Mouse (Mus musculus): Measurements from ENCODE around the gene Stat4.

The Stat4 gene

DNA sequence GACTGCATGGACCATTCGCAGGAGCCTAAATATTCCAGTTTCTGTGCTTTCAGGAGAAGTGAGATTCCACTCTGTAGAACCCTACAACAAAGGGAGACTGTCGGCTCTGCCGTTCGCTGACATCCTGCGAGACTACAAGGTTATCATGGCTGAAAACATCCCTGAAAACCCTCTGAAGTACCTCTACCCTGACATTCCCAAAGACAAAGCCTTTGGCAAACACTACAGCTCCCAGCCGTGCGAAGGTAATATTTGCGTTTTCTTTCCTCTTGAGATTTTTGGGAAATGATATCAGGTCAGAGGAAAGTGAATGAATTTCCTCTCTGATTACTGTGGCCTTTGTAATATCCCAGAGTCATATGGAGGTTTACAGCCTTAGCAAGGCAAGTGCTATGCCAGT, 115.8 kb downstream of the Stat4 start:
- DNase-seq (ENCODE audit: low spot score in 2 of 2): no peak

- DNase-seq (ENCODE audit: low spot score in 2 of 2): no peak
These were observed 120.3 kb downstream of the Stat4 start for GRCm38 (mm10) chr1:52107206-52107605.

GRCm38 (mm10) chr1:52111217-52111616, 124.3 kb downstream of the Stat4 start:
- no peak for DNase-seq (ENCODE audit: low spot score in 2 of 2)

DNA sequence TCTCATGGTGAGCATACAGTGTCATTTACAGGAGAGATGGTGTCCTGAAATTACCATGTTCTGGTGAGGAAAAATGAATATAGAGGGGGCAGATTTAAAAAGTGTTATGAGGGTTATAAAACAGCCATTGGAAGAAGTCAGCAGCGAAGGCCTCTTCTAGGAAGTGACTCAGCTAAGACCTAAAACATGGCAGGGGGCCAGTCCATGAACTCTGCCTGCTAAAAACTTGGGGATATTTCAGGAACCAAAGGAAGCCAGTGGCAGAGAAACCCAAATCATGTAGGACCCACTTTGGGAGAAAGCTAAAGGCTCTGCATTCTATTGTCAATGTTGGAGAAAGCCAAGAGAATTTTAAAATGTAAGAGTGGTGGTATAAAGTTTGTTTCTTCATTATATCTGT, 125.4 kb downstream of the Stat4 start:
- DNase-seq (ENCODE audit: low spot score in 2 of 2): no peak

DNA sequence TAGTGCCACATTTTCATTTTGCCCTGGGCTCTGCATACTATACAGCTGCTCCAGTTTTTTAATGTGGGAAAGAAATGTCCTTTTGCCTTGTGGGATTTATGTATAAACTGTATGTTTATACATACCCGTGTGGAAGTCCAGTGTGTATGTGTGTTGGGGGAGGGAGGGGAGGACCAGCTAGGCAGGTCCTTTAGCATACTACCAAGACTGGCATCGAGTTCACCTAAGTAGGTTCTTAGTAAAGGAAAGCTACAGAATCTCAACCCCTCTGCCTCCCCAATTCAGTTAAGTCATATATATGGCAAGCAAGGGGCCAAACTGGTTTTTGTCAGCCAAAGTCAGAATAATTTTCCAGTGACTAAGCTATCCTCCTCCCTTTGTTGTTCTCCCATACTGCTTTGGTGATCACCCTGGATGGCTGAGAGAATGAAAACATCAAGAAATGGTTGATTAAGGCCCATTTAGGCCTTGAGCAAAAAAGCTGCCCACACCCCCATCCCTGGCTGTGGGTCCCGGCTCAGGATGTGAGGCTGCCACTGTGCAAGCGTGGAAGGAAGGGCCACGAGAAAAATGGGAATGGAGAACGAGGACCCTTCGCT, 126.2 kb downstream of the Stat4 start:
- no peak for DNase-seq (ENCODE audit: low spot score in 2 of 2)

- peak; percentile 98 for DNase-seq (ENCODE audit: low spot score in 2 of 2)
These were observed 126.7 kb downstream of the Stat4 start for GRCm38 (mm10) chr1:52113666-52114069.

GRCm38 (mm10) chr1:52116441-52116840, 129.5 kb downstream of the Stat4 start:
- no peak for DNase-seq (ENCODE audit: low spot score in 2 of 2)

- DNase-seq (ENCODE audit: low spot score in 2 of 2): no peak
These were observed 130.8 kb downstream of the Stat4 start for GRCm38 (mm10) chr1:52117777-52118176.

GRCm38 (mm10) chr1:52118860-52119591, 132.1 kb downstream of the Stat4 start, which contains the start of gene Stat1:
Gene Stat1 (plus strand): TSS chr1:52119440.
- DNase-seq (ENCODE audit: low spot score in 2 of 2): peak; percentile 72 to 77

- DNase-seq (ENCODE audit: low spot score in 2 of 2): peak in 1 of 2 experiments; percentile 22
These were observed 132.7 kb downstream of the Stat4 start for GRCm38 (mm10) chr1:52119691-52120090.

GRCm38 (mm10) chr1:52120191-52120590, 133.2 kb downstream of the Stat4 start:
- no peak for DNase-seq (ENCODE audit: low spot score in 2 of 2)

GRCm38 (mm10) chr1:52121052-52121451, 134.1 kb downstream of the Stat4 start:
- DNase-seq (ENCODE audit: low spot score in 2 of 2): no peak

- no peak for DNase-seq (ENCODE audit: low spot score in 2 of 2)
These were observed 137.9 kb downstream of the Stat4 start for GRCm38 (mm10) chr1:52124818-52125217.

GRCm38 (mm10) chr1:52127350-52127749, 140.4 kb downstream of the Stat4 start:
- no peak for DNase-seq (ENCODE audit: low spot score in 2 of 2)

DNA sequence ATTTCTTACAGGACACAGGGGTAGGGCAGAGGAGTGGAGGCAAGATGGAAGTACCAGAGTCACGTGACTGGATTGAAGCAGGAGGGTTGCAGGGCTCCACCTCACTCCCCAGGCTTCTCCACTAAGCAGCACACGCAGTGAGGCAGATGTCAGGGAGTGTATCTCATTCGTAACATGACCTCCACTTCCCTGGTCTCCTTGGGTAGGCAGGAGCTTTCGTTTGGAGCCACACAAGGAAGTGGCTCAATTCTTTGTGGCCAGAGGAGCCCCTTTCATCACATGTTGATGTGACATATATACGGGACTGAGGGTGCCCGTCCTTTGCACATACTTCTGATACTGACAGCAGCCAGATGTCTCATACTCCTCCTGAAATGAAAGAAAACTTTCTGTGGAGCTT, 142.8 kb downstream of the Stat4 start:
- DNase-seq (ENCODE audit: low spot score in 2 of 2): no peak

- DNase-seq (ENCODE audit: low spot score in 2 of 2): peak; percentile 30 to 32
These were observed 144.9 kb downstream of the Stat4 start for GRCm38 (mm10) chr1:52131787-52132377.

- no peak for DNase-seq (ENCODE audit: low spot score in 2 of 2)
These were observed 146.3 kb downstream of the Stat4 start for GRCm38 (mm10) chr1:52133254-52133653.

GRCm38 (mm10) chr1:52137292-52137691, 150.3 kb downstream of the Stat4 start:
- DNase-seq (ENCODE audit: low spot score in 2 of 2): no peak

- DNase-seq (ENCODE audit: low spot score in 2 of 2): peak in 1 of 2 experiments; percentile 35
These were observed 153.6 kb downstream of the Stat4 start for GRCm38 (mm10) chr1:52140534-52140933.

GRCm38 (mm10) chr1:52141482-52141881, 154.5 kb downstream of the Stat4 start:
- no peak for DNase-seq (ENCODE audit: low spot score in 2 of 2)

GRCm38 (mm10) chr1:52142117-52142516, 155.2 kb downstream of the Stat4 start:
- no peak for DNase-seq (ENCODE audit: low spot score in 2 of 2)

DNA sequence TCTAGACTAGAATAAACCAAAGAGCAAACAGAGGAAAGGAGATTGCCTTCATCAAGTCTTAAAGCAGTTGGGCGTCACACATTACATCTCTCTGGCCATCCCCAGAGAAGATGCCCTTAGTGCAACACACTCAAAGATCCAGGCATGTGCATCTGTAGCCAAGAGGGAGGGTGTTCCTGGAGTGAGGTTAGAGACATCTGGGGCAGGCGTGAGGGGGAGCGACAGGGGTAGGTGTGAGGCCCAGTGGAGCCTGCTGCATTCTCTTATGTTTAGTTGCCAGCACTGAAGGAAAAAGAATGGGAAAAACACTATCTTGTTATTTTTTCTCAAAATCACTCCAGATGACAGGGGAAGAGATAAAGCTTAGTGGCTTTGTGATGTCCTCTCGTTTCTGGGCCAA, 156.2 kb downstream of the Stat4 start:
- DNase-seq (ENCODE audit: low spot score in 2 of 2): no peak

GRCm38 (mm10) chr1:52143596-52144156, 156.7 kb downstream of the Stat4 start:
- no peak for DNase-seq (ENCODE audit: low spot score in 2 of 2)

Data from right cerebral cortex, adult 2 months (tissue).